ENCODE assay signal across 13 mouse cellular contexts in genomic region chr8:104312023-104312422, GRCm38 (mm10). TPM values are rescaled to one million over a fixed set of nuclear protein-coding genes. Genes with fewer than 3 reads are reported as not detected.
"Had no signal": no experiment of that assay in that cellular context is flagged by ENCODE, and none has a peak within 500 bp of the region (broad histone marks: within the 10 kb centered on the region; RNA-seq: fewer than 3 reads in every experiment).

No protein-coding gene starts in this region.

RNA-seq across cellular contexts. Expression of gene Cmtm1, which starts 2.1 kb away (rescaled TPM):
- polyA plus RNA-seq: neural tube, embryonic 13.5 days; neural tube, embryonic 14.5 days; neural tube, embryonic 15.5 days; small intestine, adult 2 months; spleen, adult 2 months; stomach, embryonic 14.5 days; stomach, embryonic 15.5 days; stomach, embryonic 16.5 days; stomach, postnatal 0 days; thymus, adult 2 months; thymus, postnatal 0 days; urinary bladder, adult 2 months had no signal

RNA-seq across cellular contexts. Expression of gene Gm45711, which starts 2.1 kb away (rescaled TPM):
- polyA plus RNA-seq: neural tube, embryonic 13.5 days; neural tube, embryonic 14.5 days; neural tube, embryonic 15.5 days; small intestine, adult 2 months; spleen, adult 2 months; stomach, embryonic 14.5 days; stomach, embryonic 15.5 days; stomach, embryonic 16.5 days; stomach, postnatal 0 days; thymus, adult 2 months; thymus, postnatal 0 days; urinary bladder, adult 2 months had no signal

RNA-seq across cellular contexts. Expression of gene Gm11020, which starts 9.3 kb away (rescaled TPM):
- polyA plus RNA-seq: neural tube, embryonic 13.5 days; neural tube, embryonic 14.5 days; neural tube, embryonic 15.5 days; small intestine, adult 2 months; spleen, adult 2 months; stomach, embryonic 14.5 days; stomach, embryonic 15.5 days; stomach, embryonic 16.5 days; stomach, postnatal 0 days; testis, adult 2 months; thymus, adult 2 months; thymus, postnatal 0 days; urinary bladder, adult 2 months had no signal

RNA-seq across cellular contexts. Expression of gene Cmtm2b, which starts 10.0 kb away (rescaled TPM):
- polyA plus RNA-seq: neural tube, embryonic 13.5 days; neural tube, embryonic 14.5 days; neural tube, embryonic 15.5 days; small intestine, adult 2 months; spleen, adult 2 months; stomach, embryonic 14.5 days; stomach, embryonic 15.5 days; stomach, embryonic 16.5 days; stomach, postnatal 0 days; thymus, adult 2 months; thymus, postnatal 0 days; urinary bladder, adult 2 months had no signal

RNA-seq across cellular contexts. Expression of gene Cmtm2a, which starts 19.0 kb away (rescaled TPM):
- polyA plus RNA-seq: neural tube, embryonic 13.5 days; neural tube, embryonic 14.5 days; neural tube, embryonic 15.5 days; small intestine, adult 2 months; spleen, adult 2 months; stomach, embryonic 14.5 days; stomach, embryonic 15.5 days; stomach, embryonic 16.5 days; stomach, postnatal 0 days; thymus, postnatal 0 days; urinary bladder, adult 2 months had no signal
